Mouse (Mus musculus): Measurements from ENCODE around the gene Prelp.

The Prelp gene

GRCm38 (mm10) chr1:133934354-133934963 lies 13.2 kb upstream of the Prelp start:
- DNase-seq (ENCODE audit: extremely low spot score, low read depth, low spot score) = no peak

GRCm38 (mm10) chr1:133933301-133934195 lies 12.3 kb upstream of the Prelp start:
- no peak for DNase-seq (ENCODE audit: extremely low spot score, low read depth, low spot score)

- DNase-seq (ENCODE audit: extremely low spot score, low read depth, low spot score) = no peak
Measured at GRCm38 (mm10) chr1:133929980-133930379, 8.8 kb upstream of the Prelp start.

GRCm38 (mm10) chr1:133925223-133925622 lies 4.0 kb upstream of the Prelp start:
- DNase-seq (ENCODE audit: extremely low spot score, low read depth, low spot score) = no peak

- DNase-seq (ENCODE audit: extremely low spot score, low read depth, low spot score) = no peak
Measured at GRCm38 (mm10) chr1:133924141-133924875, 3.1 kb upstream of the Prelp start.

- no peak for DNase-seq (ENCODE audit: extremely low spot score, low read depth, low spot score)
Measured at GRCm38 (mm10) chr1:133923071-133923470, 1.9 kb upstream of the Prelp start.

- no peak for DNase-seq (ENCODE audit: extremely low spot score, low read depth, low spot score)
Measured at GRCm38 (mm10) chr1:133920876-133921275, 338 bp downstream of the Prelp start.

GRCm38 (mm10) chr1:133920401-133920800 lies 813 bp downstream of the Prelp start:
- DNase-seq (ENCODE audit: extremely low spot score, low read depth, low spot score) = no peak

- no peak for DNase-seq (ENCODE audit: extremely low spot score, low read depth, low spot score)
Measured at GRCm38 (mm10) chr1:133918088-133918470, 3.1 kb downstream of the Prelp start.

- no peak for DNase-seq (ENCODE audit: extremely low spot score, low read depth, low spot score)
Measured at GRCm38 (mm10) chr1:133917456-133918087, 3.6 kb downstream of the Prelp start.

GRCm38 (mm10) chr1:133915723-133916355 lies 5.4 kb downstream of the Prelp start:
- DNase-seq (ENCODE audit: extremely low spot score, low read depth, low spot score) = no peak

GRCm38 (mm10) chr1:133915115-133915514 lies 6.1 kb downstream of the Prelp start:
- DNase-seq (ENCODE audit: extremely low spot score, low read depth, low spot score) = no peak

- DNase-seq (ENCODE audit: extremely low spot score, low read depth, low spot score) = no peak
Measured at GRCm38 (mm10) chr1:133913018-133913417, 8.2 kb downstream of the Prelp start.

GRCm38 (mm10) chr1:133911456-133911855 lies 9.8 kb downstream of the Prelp start:
- peak; percentile 58 for DNase-seq (ENCODE audit: extremely low spot score, low read depth, low spot score)

- no peak for DNase-seq (ENCODE audit: extremely low spot score, low read depth, low spot score)
Measured at GRCm38 (mm10) chr1:133911008-133911407, 10.2 kb downstream of the Prelp start.

GRCm38 (mm10) chr1:133910108-133910507 lies 11.1 kb downstream of the Prelp start:
- DNase-seq (ENCODE audit: extremely low spot score, low read depth, low spot score) = no peak

GRCm38 (mm10) chr1:133908659-133909575 lies 12.3 kb downstream of the Prelp start:
- DNase-seq (ENCODE audit: extremely low spot score, low read depth, low spot score) = no peak

GRCm38 (mm10) chr1:133907949-133908658 lies 13.1 kb downstream of the Prelp start, which contains the start of gene Optc:
Gene Optc (minus strand): TSS chr1:133907999.
- no peak for DNase-seq (ENCODE audit: extremely low spot score, low read depth, low spot score)

GRCm38 (mm10) chr1:133906420-133906819 lies 14.8 kb downstream of the Prelp start:
- no peak for DNase-seq (ENCODE audit: extremely low spot score, low read depth, low spot score)

All from hindlimb bud, embryonic 11.5 days (tissue).